Mouse (Mus musculus) kidney, embryonic 14.5 days (tissue): Measurements from ENCODE around the gene Gm20917. TPM values are rescaled to one million over a fixed set of nuclear protein-coding genes. Genes with fewer than 3 reads are reported as not detected.
"Not testable (repeated sequence)": the region's sequence is repeated elsewhere in the genome, so short reads cannot be mapped to it uniquely, and the experiment has no call there.

Experiments
- ATAC-seq: fragments of 200-750 bp; cut with Nextera tagmentation; 2 replicates; pipeline ENCODE4 v1.8.0; 2017; ENCODE audit warnings: moderate number of reproducible peaks, mild to moderate bottlenecking, moderate TSS enrichment, moderate library complexity; ENCODE audit not compliant: low FRiP score, low TSS enrichment
- H3K27ac ChIP-seq: fragments of 300-500 bp; sonication (generic); 2 replicates; pipeline ENCODE4 v1.5.1; 2014; ENCODE audit warnings: low read depth, mild to moderate bottlenecking, low read length, moderate library complexity, mixed read lengths
- H3K27me3 ChIP-seq: fragments of 300-500 bp; sonication (generic); 2 replicates; pipeline ENCODE4 v1.6.1; 2014; ENCODE audit warnings: mild to moderate bottlenecking, low read length; ENCODE audit not compliant: control insufficient read depth, insufficient read depth
- H3K36me3 ChIP-seq: fragments of 300-500 bp; sonication (generic); 2 replicates; pipeline ENCODE4 v1.6.1; 2014; ENCODE audit warnings: low read length, mixed read lengths; ENCODE audit not compliant: control insufficient read depth, insufficient read depth
- H3K4me1 ChIP-seq: fragments of 300-500 bp; sonication (generic); 2 replicates; pipeline ENCODE4 v1.6.1; 2014; ENCODE audit warnings: low read length, mixed read lengths; ENCODE audit not compliant: control insufficient read depth, insufficient read depth
- H3K4me2 ChIP-seq: fragments of 300-500 bp; sonication (generic); replicated peaks from 2 replicates; pipeline ENCODE4 v1.6.1; 2014; ENCODE audit warnings: low read depth, mild to moderate bottlenecking, low read length
- H3K4me3 ChIP-seq: fragments of 300-500 bp; sonication (generic); 2 replicates; pipeline ENCODE4 v1.5.1; 2014; ENCODE audit warnings: mild to moderate bottlenecking, low read length
- H3K9ac ChIP-seq: fragments of 300-500 bp; sonication (generic); 2 replicates; pipeline ENCODE4 v1.6.1; 2014; ENCODE audit warnings: low read depth, mild to moderate bottlenecking, low read length, moderate library complexity
- H3K9me3 ChIP-seq: fragments of 300-500 bp; sonication (generic); 2 replicates; pipeline ENCODE4 v1.6.1; 2016; ENCODE audit warnings: low read length; ENCODE audit not compliant: control insufficient read depth
- WGBS: fragments of 180-500 bp; shearing (Covaris S2); extraction: QIAGEN DNeasy Blood & Tissue Kit; methylation state at CpG from one replicate; pipeline ENCODE4 v1.1.7; 2014; 5-methylcytosine and 5-hydroxymethylcytosine counted together
- polyA plus RNA-seq: library from polyadenylated mRNA; unstranded; fragments of >200 nt; fragmentation: Nextera tagmentation; extraction: Ambion mirVana; gene quantifications from 2 replicates; pipeline ENCODE4 v1.2.1, GENCODE M21; 2014

Gene Gm20917
- not detected in 2 replicates for polyA plus RNA-seq

- not testable (repeated sequence) for ATAC-seq, H3K36me3 ChIP-seq
- WGBS: no CpG with 5 or more reads among the region's 4 CpGs
These were observed at the start of gene Gm20917 for GRCm38 (mm10) chrY:79151022-79151421. Gm20917 (minus strand) TSS chrY:79151122.

More at GRCm38 (mm10) chrY:79151022-79151421, at the start of gene Gm20917:
- not testable (repeated sequence) for H3K9me3 ChIP-seq, H3K4me2 ChIP-seq, H3K4me1 ChIP-seq, H3K9ac ChIP-seq, H3K27me3 ChIP-seq, H3K27ac ChIP-seq, H3K4me3 ChIP-seq

Other genes with a start within 250 kb of the Gm20917 start
- not detected in 2 replicates for gene Gm20916, start 168.4 kb upstream of the Gm20917 start, polyA plus RNA-seq